Mouse (Mus musculus): ENCODE data around the gene Dhdds. TPM values are rescaled to one million over a fixed set of nuclear protein-coding genes. Genes with fewer than 3 reads are reported as not detected.
"Not testable (repeated sequence)": the region's sequence is repeated elsewhere in the genome, so short reads cannot be mapped to it uniquely, and the experiment has no call there.

Dhdds gene
- polyA plus RNA-seq, 1 experiment from 2014 or later, result 46.0 TPM

GRCm38 (mm10) chr4:134001710-134002109 lies 992 bp upstream of the Dhdds start:
- WGBS, result 44% methylated on average over 10 of the region's 10 CpGs
- H3K27ac ChIP-seq (replicated peaks), result no peak overlapping the region
- H3K4me3 ChIP-seq, result no peak overlapping the region
- H3K27me3 ChIP-seq, result no peaks in the 10 kb centered on the region
- H3K9me3 ChIP-seq, result no peaks in the 10 kb centered on the region
- no peak for ATAC-seq (ENCODE audit: low FRiP score, low read depth)
- H3K9ac ChIP-seq, result no peak overlapping the region
- peaks cover 10% of the 10 kb centered on the region for H3K4me1 ChIP-seq (replicated peaks)
- H3K36me3 ChIP-seq, result no peaks in the 10 kb centered on the region
- H3K4me2 ChIP-seq, result no peak overlapping the region

- no peaks in the 10 kb centered on the region for H3K27me3 ChIP-seq
- no peak overlapping the region for H3K27ac ChIP-seq (replicated peaks)
- ATAC-seq (ENCODE audit: low FRiP score, low read depth), result no peak
- no peak overlapping the region for H3K4me2 ChIP-seq
- peaks cover 4% of the 10 kb centered on the region for H3K4me1 ChIP-seq (replicated peaks)
- H3K36me3 ChIP-seq, result peaks cover 44% of the 10 kb centered on the region
- no peaks in the 10 kb centered on the region for H3K9me3 ChIP-seq
- H3K9ac ChIP-seq, result no peak overlapping the region
- 83% methylated on average over 8 of the region's 8 CpGs for WGBS
- H3K4me3 ChIP-seq, result no peak overlapping the region
These were observed 6.0 kb downstream of the Dhdds start for GRCm38 (mm10) chr4:133994697-133995096.

GRCm38 (mm10) chr4:133991087-133991660 lies 9.5 kb downstream of the Dhdds start:
- Histone ChIP-seq H3K4me2 (no peak overlapping the region), H3K36me3 (peaks cover 64% of the 10 kb centered on the region), H3K9me3 (no peaks in the 10 kb centered on the region), H3K4me3 (no peak overlapping the region), H3K27ac (replicated peaks) (no peak overlapping the region), H3K4me1 (replicated peaks) (no peaks in the 10 kb centered on the region), H3K27me3 (no peaks in the 10 kb centered on the region), H3K9ac (no peak overlapping the region)
- ATAC-seq (ENCODE audit: low FRiP score, low read depth), result no peak
- 91% methylated on average over 13 of the region's 13 CpGs for WGBS

GRCm38 (mm10) chr4:133990035-133990434 lies 10.7 kb downstream of the Dhdds start:
- Histone ChIP-seq H3K27ac (replicated peaks) (no peak overlapping the region), H3K9me3 (no peaks in the 10 kb centered on the region), H3K4me1 (replicated peaks) (no peaks in the 10 kb centered on the region), H3K4me2 (no peak overlapping the region), H3K9ac (no peak overlapping the region), H3K27me3 (no peaks in the 10 kb centered on the region), H3K4me3 (no peak overlapping the region), H3K36me3 (peaks cover 57% of the 10 kb centered on the region)
- ATAC-seq (ENCODE audit: low FRiP score, low read depth), result no peak
- WGBS, result 60% methylated on average over 4 of the region's 4 CpGs

- not testable (repeated sequence) for H3K9me3 ChIP-seq; H3K4me1 ChIP-seq (replicated peaks); H3K9ac ChIP-seq; H3K4me2 ChIP-seq; H3K27ac ChIP-seq (replicated peaks); H3K4me3 ChIP-seq; H3K27me3 ChIP-seq; ATAC-seq (ENCODE audit: low FRiP score, low read depth)
- 93% methylated on average over 8 of the region's 8 CpGs for WGBS
- peaks cover 48% of the 10 kb centered on the region for H3K36me3 ChIP-seq
These were observed 12.4 kb downstream of the Dhdds start for GRCm38 (mm10) chr4:133988289-133988688.

GRCm38 (mm10) chr4:133982936-133983335 lies 17.8 kb downstream of the Dhdds start:
- Histone ChIP-seq H3K4me3 (no peak overlapping the region), H3K36me3 (peaks cover 36% of the 10 kb centered on the region), H3K4me2 (no peak overlapping the region), H3K9me3 (no peaks in the 10 kb centered on the region), H3K4me1 (replicated peaks) (no peaks in the 10 kb centered on the region), H3K27ac (replicated peaks) (no peak overlapping the region), H3K9ac (no peak overlapping the region), H3K27me3 (no peaks in the 10 kb centered on the region)
- WGBS, result 84% methylated on average over 13 of the region's 13 CpGs
- ATAC-seq (ENCODE audit: low FRiP score, low read depth), result no peak

- H3K9me3 ChIP-seq, result no peaks in the 10 kb centered on the region
- H3K4me2 ChIP-seq, result no peak overlapping the region
- 91% methylated on average over 5 of the region's 5 CpGs for WGBS
- no peaks in the 10 kb centered on the region for H3K4me1 ChIP-seq (replicated peaks)
- no peaks in the 10 kb centered on the region for H3K27me3 ChIP-seq
- no peak overlapping the region for H3K9ac ChIP-seq
- H3K36me3 ChIP-seq, result peaks cover 30% of the 10 kb centered on the region
- no peak for ATAC-seq (ENCODE audit: low FRiP score, low read depth)
- H3K4me3 ChIP-seq, result no peak overlapping the region
- no peak overlapping the region for H3K27ac ChIP-seq (replicated peaks)
These were observed 20.2 kb downstream of the Dhdds start for GRCm38 (mm10) chr4:133980496-133980895.

- Histone ChIP-seq H3K27me3 (no peaks in the 10 kb centered on the region), H3K9ac (no peak overlapping the region), H3K4me1 (replicated peaks) (no peaks in the 10 kb centered on the region), H3K4me3 (no peak overlapping the region), H3K36me3 (peaks cover 30% of the 10 kb centered on the region), H3K9me3 (no peaks in the 10 kb centered on the region), H3K4me2 (no peak overlapping the region), H3K27ac (replicated peaks) (no peak overlapping the region)
- no peak for ATAC-seq (ENCODE audit: low FRiP score, low read depth)
- 95% methylated on average over 10 of the region's 10 CpGs for WGBS
These were observed 22.6 kb downstream of the Dhdds start for GRCm38 (mm10) chr4:133978021-133978711.

- Histone ChIP-seq H3K9me3 (no peaks in the 10 kb centered on the region), H3K36me3 (peaks cover 3% of the 10 kb centered on the region; the same call in 1 of the 2 replicates), H3K4me1 (replicated peaks) (peaks cover 27% of the 10 kb centered on the region), H3K27ac (replicated peaks) (peak overlapping the region; percentile 18; the same call in 1 of the 2 replicates), H3K4me2 (no peak overlapping the region), H3K9ac (no peak overlapping the region), H3K4me3 (no peak overlapping the region), H3K27me3 (no peaks in the 10 kb centered on the region)
- WGBS, result 46% methylated on average over 8 of the region's 8 CpGs
- no peak for ATAC-seq (ENCODE audit: low FRiP score, low read depth)
These were observed 29.0 kb downstream of the Dhdds start for GRCm38 (mm10) chr4:133971741-133972140.

GRCm38 (mm10) chr4:133970876-133971275 lies 29.8 kb downstream of the Dhdds start:
- Histone ChIP-seq H3K36me3 (peaks cover 7% of the 10 kb centered on the region), H3K27me3 (no peaks in the 10 kb centered on the region), H3K4me2 (no peak overlapping the region), H3K4me3 (no peak overlapping the region), H3K9me3 (no peaks in the 10 kb centered on the region), H3K4me1 (replicated peaks) (peaks cover 36% of the 10 kb centered on the region), H3K27ac (replicated peaks) (peak overlapping the region; percentile 100), H3K9ac (no peak overlapping the region)
- ATAC-seq (ENCODE audit: low FRiP score, low read depth), result no peak
- WGBS, result 52% methylated on average over 13 of the region's 13 CpGs

GRCm38 (mm10) chr4:133970196-133970595 lies 30.5 kb downstream of the Dhdds start:
- H3K36me3 ChIP-seq, result peaks cover 12% of the 10 kb centered on the region
- H3K4me2 ChIP-seq, result no peak overlapping the region
- no peak for ATAC-seq (ENCODE audit: low FRiP score, low read depth)
- peak overlapping the region; percentile 100 for H3K27ac ChIP-seq (replicated peaks)
- H3K9me3 ChIP-seq, result no peaks in the 10 kb centered on the region
- no peaks in the 10 kb centered on the region for H3K27me3 ChIP-seq
- H3K4me3 ChIP-seq, result no peak overlapping the region
- no peak overlapping the region for H3K9ac ChIP-seq
- 15% methylated on average over 4 of the region's 4 CpGs for WGBS
- peaks cover 40% of the 10 kb centered on the region for H3K4me1 ChIP-seq (replicated peaks)

GRCm38 (mm10) chr4:133969114-133969770 lies 31.5 kb downstream of the Dhdds start:
- 33% methylated on average over 8 of the region's 8 CpGs for WGBS
- H3K9ac ChIP-seq, result peak overlapping the region; percentile 74
- H3K27me3 ChIP-seq, result no peaks in the 10 kb centered on the region
- H3K36me3 ChIP-seq, result peaks cover 16% of the 10 kb centered on the region
- ATAC-seq (ENCODE audit: low FRiP score, low read depth), result no peak
- peaks cover 40% of the 10 kb centered on the region for H3K4me1 ChIP-seq (replicated peaks)
- peak overlapping the region; percentile 92 for H3K4me2 ChIP-seq
- H3K9me3 ChIP-seq, result no peaks in the 10 kb centered on the region
- peak overlapping the region; percentile 100 for H3K27ac ChIP-seq (replicated peaks)
- H3K4me3 ChIP-seq, result peak overlapping the region; percentile 63; the same call in 1 of the 2 replicates

Data from hindbrain, embryonic 15.5 days (tissue).